ENCODE assay signal across 8 mouse cellular contexts in the genomic region with DNA sequence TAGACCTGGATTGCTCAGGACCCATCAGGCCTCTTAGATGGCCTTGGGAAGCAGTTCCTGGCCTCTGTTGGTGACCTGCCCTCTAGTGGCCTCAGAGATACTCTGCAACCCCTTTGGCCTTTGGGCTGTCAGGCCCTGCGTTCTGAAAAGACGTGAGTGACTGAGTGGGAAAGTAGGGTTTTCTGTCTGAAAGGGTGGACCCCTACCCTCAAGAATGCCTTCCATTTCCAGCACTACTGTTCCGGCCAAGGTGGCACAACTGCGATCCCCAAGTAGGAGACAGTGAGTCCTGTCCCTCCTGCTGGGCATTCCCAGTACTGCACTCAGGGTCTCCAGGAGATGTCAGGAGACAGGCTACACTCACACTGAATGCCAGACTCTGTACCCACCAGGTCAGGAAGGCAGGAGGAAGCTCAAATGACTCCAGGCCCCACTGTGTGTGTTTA. TPM values are rescaled to one million over a fixed set of nuclear protein-coding genes. Genes with fewer than 3 reads are reported as not detected.
DNase-seq lines count a peak whose midpoint lies in the region; ATAC-seq lines count a peak whose summit lies in the region.

No protein-coding gene starts in this region.

- no peak overlapping the region for H3K9ac ChIP-seq in limb, embryonic 12.5 days (replicated peaks)
- H3K9ac ChIP-seq in midbrain, embryonic 14.5 days (replicated peaks; ENCODE audit: low read length), result no peak overlapping the region

- 13% methylated on average over 4 of the region's 4 CpGs for WGBS in limb, embryonic 12.5 days
- WGBS in midbrain, embryonic 14.5 days, result 5% methylated on average over 4 of the region's 4 CpGs

- H3K27ac ChIP-seq in limb, embryonic 12.5 days, result no peak overlapping the region
- H3K27ac ChIP-seq in midbrain, embryonic 14.5 days (replicated peaks; ENCODE audit: low read depth, low read length), result no peak overlapping the region

- H3K4me1 ChIP-seq in limb, embryonic 12.5 days (replicated peaks), result peaks cover 18% of the 10 kb centered on the region; the same call in 1 of the 2 replicates
- H3K4me1 ChIP-seq in midbrain, embryonic 14.5 days (ENCODE audit: control insufficient read depth, insufficient read depth, low read length), result no peaks in the 10 kb centered on the region

- no peak overlapping the region for H3K4me3 ChIP-seq in limb, embryonic 12.5 days (replicated peaks)
- H3K4me3 ChIP-seq in midbrain, embryonic 14.5 days (replicated peaks; ENCODE audit: low read depth, low read length), result no peak overlapping the region

- H3K27me3 ChIP-seq in limb, embryonic 12.5 days, result no peaks in the 10 kb centered on the region; the same call in none of the 2 replicates
- no peaks in the 10 kb centered on the region for H3K27me3 ChIP-seq in midbrain, embryonic 14.5 days (ENCODE audit: control insufficient read depth, insufficient read depth, low read length)

- ATAC-seq in CD4-positive, CD25-positive, alpha-beta regulatory T cell, adult 4 months, result no peak
- ATAC-seq in limb, embryonic 12.5 days (ENCODE audit: insufficient number of reproducible peaks, insufficient read depth, low FRiP score, low TSS enrichment, low read depth), result peak; percentile 32; the same call in 1 of the 2 replicates
- no peak for ATAC-seq in midbrain, embryonic 14.5 days (ENCODE audit: low FRiP score, low TSS enrichment)

- no peaks in the 10 kb centered on the region for H3K36me3 ChIP-seq in limb, embryonic 12.5 days
- no peaks in the 10 kb centered on the region for H3K36me3 ChIP-seq in midbrain, embryonic 14.5 days (ENCODE audit: control insufficient read depth, insufficient read depth, low read length)

- DNase-seq in CD4-positive, CD25-positive, alpha-beta regulatory T cell, adult 2 months (ENCODE audit: low read depth, low spot score), result peak; percentile 51
- peak; percentile 60 for DNase-seq in cerebellum, adult 9-10 months
- peak; percentile 61 to 64 for DNase-seq in frontal cortex, postnatal 36 days (ENCODE audit: low spot score in 2 of 2)
- peak; percentile 53 for DNase-seq in induced T-regulatory cell, adult 2 months (ENCODE audit: low read depth)
- DNase-seq in midbrain, embryonic 14.5 days, result peak; percentile 77
- DNase-seq in spleen, postnatal 4 days (ENCODE audit: low spot score in 2 of 2), result peak; percentile 33 to 76

- no peaks in the 10 kb centered on the region for H3K9me3 ChIP-seq in limb, embryonic 12.5 days
- H3K9me3 ChIP-seq in midbrain, embryonic 14.5 days (ENCODE audit: control insufficient read depth, low read length), result no peaks in the 10 kb centered on the region

- H3K4me2 ChIP-seq in limb, embryonic 12.5 days, result peak overlapping the region; percentile 35; the same call in 1 of the 2 replicates
- no peak overlapping the region for H3K4me2 ChIP-seq in midbrain, embryonic 14.5 days (ENCODE audit: low read length)

RNA-seq across cellular contexts. Expression of a gene that starts 51.8 kb away (rescaled TPM):
- not detected for polyA plus RNA-seq in CD4-positive, CD25-positive, alpha-beta regulatory T cell, adult 4 months (2017; shearing (Covaris generic))
- 1.5 TPM in 2 replicates for polyA plus RNA-seq in limb, embryonic 12.5 days (2016; fragmentation: Nextera tagmentation; extraction: Ambion mirVana)
- polyA plus RNA-seq in midbrain, embryonic 14.5 days (2014; fragmentation: Nextera tagmentation; extraction: Ambion mirVana), result 1.1 and 1.6 TPM in 2 replicates
